Mouse (Mus musculus) G1E (cell line): Measurements from ENCODE around the gene Asap2. TPM values are rescaled to one million over a fixed set of nuclear protein-coding genes. Genes with fewer than 3 reads are reported as not detected.

Source experiments
- ATAC-seq: 2 replicates; pipeline ENCODE4 v1.8.0; 2016; ENCODE audit warnings: mild to moderate bottlenecking; ENCODE audit not compliant: insufficient number of reproducible peaks, poor library complexity, low FRiP score, severe bottlenecking; ENCODE audit errors: extremely low read depth
- DNase-seq: peaks from one replicate; pipeline ENCODE4 v3.0.0; 2012; ENCODE audit warnings: low spot score
- H3K27me3 ChIP-seq: 2 replicates; pipeline ENCODE4 v1.6.1; 2012; ENCODE audit warnings: mild to moderate bottlenecking, low read length, inconsistent platforms; ENCODE audit not compliant: insufficient read depth
- H3K36me3 ChIP-seq: replicated peaks from 2 replicates; pipeline ENCODE3; 2012; ENCODE audit warnings: mild to moderate bottlenecking, inconsistent platforms
- H3K4me1 ChIP-seq: 2 replicates; pipeline ENCODE4 v1.6.1; 2012; ENCODE audit warnings: low read depth, low read length, inconsistent platforms, mixed read lengths; ENCODE audit not compliant: insufficient read depth
- H3K4me3 ChIP-seq: 2 replicates; pipeline ENCODE4 v1.5.1; 2012; ENCODE audit warnings: low read depth, mild to moderate bottlenecking, inconsistent platforms, low read length, moderate library complexity, mixed read lengths
- H3K9me3 ChIP-seq: replicated peaks from 2 replicates; pipeline ENCODE4 v1.6.1; 2012; ENCODE audit warnings: inconsistent platforms
- CTCF ChIP-seq: IDR thresholded peaks from 2 replicates; pipeline ENCODE4 v1.5.1; 2012; ENCODE audit warnings: low read depth, low read length, inconsistent platforms, mixed read lengths
- GATA1 ChIP-seq: IDR thresholded peaks from 2 replicates; pipeline ENCODE4 v1.6.1; 2012; ENCODE audit warnings: borderline replicate concordance, low read length, inconsistent platforms, mixed read lengths
- GATA2 ChIP-seq: IDR thresholded peaks from 2 replicates; pipeline ENCODE4 v1.6.1; 2012; ENCODE audit warnings: low read depth, low read length, inconsistent platforms, borderline replicate concordance
- POLR2AphosphoS5 ChIP-seq: IDR thresholded peaks from 2 replicates; pipeline ENCODE4 v1.6.1; 2012; ENCODE audit warnings: low read depth, low read length, inconsistent platforms; ENCODE audit not compliant: insufficient replicate concordance
- TAL1 ChIP-seq: conservative IDR thresholded peaks from 2 replicates; pipeline ENCODE4 v1.6.1; 2012; ENCODE audit warnings: low read depth, low read length, inconsistent platforms, mixed read lengths
- polyA plus RNA-seq: library from polyadenylated mRNA; stranded (reverse); fragments of >175 nt; gene quantifications from 2 replicates; pipeline ENCODE4 v1.2.3, GENCODE M21; 2012
- total RNA-seq, 2 experiments: library from RNA; stranded (forward) in 1 of 2; stranded (reverse) in 1 of 2; fragments of 200-1000 nt in 1 of 2; fragments of >200 nt in 1 of 2; fragmentation: Nextera tagmentation in 1 of 2; gene quantifications; 2 replicates each; pipeline ENCODE4 v1.2.3; 2014 to 2017

Gene Asap2
- total and polyA plus RNA-seq, 3 experiments, result not detected

GRCm38 (mm10) chr12:21302361-21302783, 312.1 kb downstream of the Asap2 start:
- TF ChIP-seq GATA2, result no peak
- 0 out of 2 replicates have a peak, but pooled peaks have one; percentile 23 for TF ChIP-seq TAL1
- no peak for TF ChIP-seq CTCF
- Histone ChIP-seq H3K27me3 (no peaks in the 10 kb centered on the region), H3K9me3 (no peaks in the 10 kb centered on the region), H3K4me3 (no peak overlapping the region), H3K4me1 (peaks cover 17% of the 10 kb centered on the region), H3K36me3 (peaks cover 94% of the 10 kb centered on the region)
- ATAC-seq (peak; percentile 76), DNase-seq (no peak)

GRCm38 (mm10) chr12:21305741-21306140, 315.5 kb downstream of the Asap2 start:
- no peak for TF ChIP-seq TAL1
- TF ChIP-seq GATA2, result no peak
- no peak for TF ChIP-seq CTCF
- TF ChIP-seq POLR2AphosphoS5, result no peak
- TF ChIP-seq GATA1, result no peak
- Histone ChIP-seq H3K36me3 (peaks cover 97% of the 10 kb centered on the region), H3K4me1 (peaks cover 17% of the 10 kb centered on the region), H3K27me3 (no peaks in the 10 kb centered on the region), H3K4me3 (no peak overlapping the region), H3K9me3 (no peaks in the 10 kb centered on the region)
- DNase-seq, result no peak
- ATAC-seq, result no peak

GRCm38 (mm10) chr12:21306721-21307120, 316.5 kb downstream of the Asap2 start:
- TF ChIP-seq TAL1 (no peak), CTCF (no peak), GATA2 (no peak), GATA1 (no peak), POLR2AphosphoS5 (no peak)
- Histone ChIP-seq H3K4me3 (no peak overlapping the region), H3K4me1 (peaks cover 10% of the 10 kb centered on the region), H3K9me3 (no peaks in the 10 kb centered on the region), H3K36me3 (peaks cover 99% of the 10 kb centered on the region), H3K27me3 (no peaks in the 10 kb centered on the region)
- DNase-seq (no peak), ATAC-seq (no peak)

- Histone ChIP-seq H3K36me3 (peaks cover 84% of the 10 kb centered on the region), H3K4me1 (peaks cover 9% of the 10 kb centered on the region)
- no peak for ATAC-seq
These were observed 321.9 kb downstream of the Asap2 start for GRCm38 (mm10) chr12:21312201-21312600.

GRCm38 (mm10) chr12:21315923-21316868, 325.9 kb downstream of the Asap2 start, which contains the start of gene Iah1:
Gene Iah1, plus strand, starts transcription at chr12:21316389.
- peak; percentile 89 for ATAC-seq
- peaks cover 21% of the 10 kb centered on the region for H3K4me1 ChIP-seq
- DNase-seq, result peak; percentile 80
- no peaks in the 10 kb centered on the region for H3K9me3 ChIP-seq
- H3K36me3 ChIP-seq, result peaks cover 77% of the 10 kb centered on the region
- no peaks in the 10 kb centered on the region for H3K27me3 ChIP-seq
- TF ChIP-seq POLR2AphosphoS5 (no peak), CTCF (no peak), TAL1 (no peak), GATA2 (no peak), GATA1 (no peak)
- peak within 1 kb of the TSS; percentile 89 for H3K4me3 ChIP-seq

More at GRCm38 (mm10) chr12:21312201-21312600, 321.9 kb downstream of the Asap2 start:
- H3K4me3 ChIP-seq, result no peak overlapping the region
- DNase-seq, result no peak
- TF ChIP-seq GATA1, result no peak
- TF ChIP-seq CTCF, result no peak
- TF ChIP-seq GATA2, result no peak
- TF ChIP-seq TAL1, result no peak
- no peak for TF ChIP-seq POLR2AphosphoS5
- H3K9me3 ChIP-seq, result no peaks in the 10 kb centered on the region
- H3K27me3 ChIP-seq, result no peaks in the 10 kb centered on the region

GRCm38 (mm10) chr12:21316869-21317265, 326.6 kb downstream of the Asap2 start:
- Histone ChIP-seq H3K4me1 (peaks cover 23% of the 10 kb centered on the region), H3K36me3 (peaks cover 77% of the 10 kb centered on the region), H3K4me3 (peak overlapping the region; percentile 89), H3K9me3 (no peaks in the 10 kb centered on the region), H3K27me3 (no peaks in the 10 kb centered on the region)
- DNase-seq (peak; percentile 6), ATAC-seq (no peak)
- TF ChIP-seq GATA1, result no peak
- no peak for TF ChIP-seq TAL1
- TF ChIP-seq POLR2AphosphoS5, result no peak
- TF ChIP-seq GATA2, result no peak
- no peak for TF ChIP-seq CTCF
